In genomic region chr5:28176585-28176984, GRCm38 (mm10) we compare ENCODE assay signal across 27 mouse cellular contexts. TPM values are rescaled to one million over a fixed set of nuclear protein-coding genes. Genes with fewer than 3 reads are reported as not detected.
DNase-seq lines count a peak whose midpoint lies in the region; ATAC-seq lines count a peak whose summit lies in the region.
"Had no signal": no experiment of that assay in that cellular context is flagged by ENCODE, and none has a peak within 500 bp of the region (broad histone marks: within the 10 kb centered on the region; RNA-seq: fewer than 3 reads in every experiment).

No protein-coding gene starts in this region.

- H3K27me3 ChIP-seq in hindbrain, embryonic 10.5 days (ENCODE audit: insufficient read depth, poor library complexity, severe bottlenecking): peaks cover 100% of the 10 kb centered on the region
- H3K27me3 ChIP-seq in hindbrain, embryonic 11.5 days (ENCODE audit: control insufficient read depth, insufficient read depth, low read length): peaks cover 84% of the 10 kb centered on the region
- peaks cover 94% of the 10 kb centered on the region for H3K27me3 ChIP-seq in midbrain, embryonic 13.5 days
- peaks cover 78% of the 10 kb centered on the region for H3K27me3 ChIP-seq in intestine, embryonic 15.5 days (replicated peaks)
- H3K27me3 ChIP-seq: CH12.LX had no signal

- no peaks in the 10 kb centered on the region for H3K9me3 ChIP-seq in hindbrain, embryonic 10.5 days
- no peaks in the 10 kb centered on the region for H3K9me3 ChIP-seq in hindbrain, embryonic 11.5 days (ENCODE audit: control insufficient read depth, low read length)
- no peaks in the 10 kb centered on the region for H3K9me3 ChIP-seq in midbrain, embryonic 13.5 days
- no peaks in the 10 kb centered on the region for H3K9me3 ChIP-seq in intestine, embryonic 15.5 days
- H3K9me3 ChIP-seq: forebrain, embryonic 15.5 days; limb, embryonic 15.5 days; megakaryocyte, embryonic 14.5 days; neural tube, embryonic 15.5 days had no signal

- H3K4me2 ChIP-seq in hindbrain, embryonic 11.5 days (replicated peaks; ENCODE audit: low read depth, low read length): no peak overlapping the region
- H3K4me2 ChIP-seq in midbrain, embryonic 13.5 days (replicated peaks): no peak overlapping the region
- no peak overlapping the region for H3K4me2 ChIP-seq in intestine, embryonic 15.5 days (replicated peaks)
- H3K4me2 ChIP-seq: forebrain, embryonic 15.5 days; heart, embryonic 11.5 days; limb, embryonic 15.5 days; lung, embryonic 14.5 days; neural tube, embryonic 15.5 days had no signal

- WGBS in hindbrain, embryonic 10.5 days: 2% methylated on average over 2 of the region's 2 CpGs
- WGBS in hindbrain, embryonic 11.5 days: 11% methylated on average over 2 of the region's 2 CpGs
- WGBS in midbrain, embryonic 13.5 days: 4% methylated on average over 2 of the region's 2 CpGs
- 5% methylated on average over 2 of the region's 2 CpGs for WGBS in intestine, embryonic 15.5 days

- no peak overlapping the region for H3K4me3 ChIP-seq in hindbrain, embryonic 10.5 days
- H3K4me3 ChIP-seq in hindbrain, embryonic 11.5 days (ENCODE audit: low read depth, low read length): no peak overlapping the region
- no peak overlapping the region for H3K4me3 ChIP-seq in midbrain, embryonic 13.5 days (replicated peaks)
- no peak overlapping the region for H3K4me3 ChIP-seq in intestine, embryonic 15.5 days (replicated peaks)
- H3K4me3 ChIP-seq: forebrain, embryonic 15.5 days; left cerebral cortex, adult 2 months; limb, embryonic 15.5 days; megakaryocyte, embryonic 14.5 days; neural tube, embryonic 15.5 days had no signal

- peak overlapping the region; percentile 93 for H3K27ac ChIP-seq in hindbrain, embryonic 10.5 days
- H3K27ac ChIP-seq in hindbrain, embryonic 11.5 days (ENCODE audit: low read depth, low read length): no peak overlapping the region
- peak overlapping the region; percentile 90 for H3K27ac ChIP-seq in midbrain, embryonic 13.5 days
- no peak overlapping the region for H3K27ac ChIP-seq in intestine, embryonic 15.5 days
- H3K27ac ChIP-seq: forebrain, embryonic 15.5 days; left cerebral cortex, adult 2 months; limb, embryonic 15.5 days; liver, embryonic 14.5 days; neural tube, embryonic 15.5 days had no signal

- no peak for ATAC-seq in hindbrain, embryonic 11.5 days (ENCODE audit: low FRiP score)
- peak; percentile 40 for ATAC-seq in midbrain, embryonic 13.5 days
- ATAC-seq in intestine, embryonic 15.5 days: no peak
- ATAC-seq: forebrain, embryonic 15.5 days had no signal

- no peak overlapping the region for H3K9ac ChIP-seq in hindbrain, embryonic 11.5 days (ENCODE audit: low read depth, low read length)
- H3K9ac ChIP-seq in midbrain, embryonic 13.5 days (replicated peaks): no peak overlapping the region
- no peak overlapping the region for H3K9ac ChIP-seq in intestine, embryonic 15.5 days
- H3K9ac ChIP-seq: forebrain, embryonic 15.5 days; limb, embryonic 15.5 days; liver, embryonic 14.5 days; lung, embryonic 14.5 days; neural tube, embryonic 15.5 days had no signal

- H3K36me3 ChIP-seq in hindbrain, embryonic 10.5 days: no peaks in the 10 kb centered on the region
- H3K36me3 ChIP-seq in hindbrain, embryonic 11.5 days (ENCODE audit: control insufficient read depth, insufficient read depth, low read length): no peaks in the 10 kb centered on the region
- no peaks in the 10 kb centered on the region for H3K36me3 ChIP-seq in midbrain, embryonic 13.5 days
- H3K36me3 ChIP-seq in intestine, embryonic 15.5 days: no peaks in the 10 kb centered on the region
- H3K36me3 ChIP-seq: forebrain, embryonic 15.5 days; limb, embryonic 15.5 days; neural tube, embryonic 15.5 days had no signal

- H3K4me1 ChIP-seq in hindbrain, embryonic 10.5 days (replicated peaks): peaks cover 61% of the 10 kb centered on the region
- H3K4me1 ChIP-seq in hindbrain, embryonic 11.5 days (replicated peaks; ENCODE audit: control insufficient read depth, insufficient read depth, low read length): no peaks in the 10 kb centered on the region
- H3K4me1 ChIP-seq in midbrain, embryonic 13.5 days (replicated peaks): peaks cover 72% of the 10 kb centered on the region
- H3K4me1 ChIP-seq in intestine, embryonic 15.5 days (replicated peaks): 0 out of 2 replicates have a peak, but pooled peaks cover 3% of the 10 kb centered on the region
- H3K4me1 ChIP-seq: forebrain, embryonic 15.5 days had no signal

- DNase-seq in hindbrain, embryonic 10.5 days (ENCODE audit: low spot score): peak; percentile 30
- no peak for DNase-seq in hindbrain, embryonic 11.5 days (ENCODE audit: low spot score)
- DNase-seq in A20 (ENCODE audit: low read depth, low spot score): peak; percentile 50
- peak; percentile 85 for DNase-seq in R1 (ENCODE audit: low read depth, low spot score)
- DNase-seq in right cerebral cortex, adult 2 months (ENCODE audit: low spot score in 2 of 2): no peak
- DNase-seq: adrenal gland, postnatal 25 days; B cell, adult 2 months; cerebellum, adult 9-10 months; kidney, adult 2 months; kidney, postnatal 10 days; lung, embryonic 14.5 days; lung, postnatal 36 days; right cerebral cortex, postnatal 25 days; spleen, adult 18-20 months had no signal

RNA-seq across cellular contexts. Expression of gene En2, which starts 11.1 kb away (rescaled TPM):
- 0.50 and 0.88 TPM in 2 replicates for polyA plus RNA-seq in hindbrain, embryonic 10.5 days (2016; fragmentation: Nextera tagmentation; extraction: Ambion mirVana)
- polyA plus RNA-seq in hindbrain, embryonic 11.5 days (2014; fragmentation: Nextera tagmentation; extraction: Ambion mirVana): 1.1 and 1.2 TPM in 2 replicates
- polyA plus RNA-seq in midbrain, embryonic 13.5 days (2015; fragmentation: Nextera tagmentation; extraction: Ambion mirVana): 1.9 and 2.2 TPM in 2 replicates
- polyA plus RNA-seq in intestine, embryonic 15.5 days (2015; fragmentation: Nextera tagmentation; extraction: Ambion mirVana): not detected in 2 replicates
- polyA plus RNA-seq: embryonic facial prominence, embryonic 14.5 days; forebrain, embryonic 15.5 days; heart, embryonic 11.5 days; heart, postnatal 0 days; limb, embryonic 15.5 days; liver, embryonic 14.5 days; lung, embryonic 14.5 days; neural tube, embryonic 15.5 days; urinary bladder, adult 2 months had no signal

Comparison
In these comparisons a context has a peak if more than half of its experiments do, and no peak if none do; other contexts are left out.
1. DNase-seq: peak in hindbrain, embryonic 10.5 days (single experiment), A20 (single experiment) and R1 (single experiment); none in hindbrain, embryonic 11.5 days (single experiment) and right cerebral cortex, adult 2 months (0 of 2).
2. H3K27ac ChIP-seq: peak in hindbrain, embryonic 10.5 days (single experiment) and midbrain, embryonic 13.5 days (single experiment); none in hindbrain, embryonic 11.5 days (single experiment) and intestine, embryonic 15.5 days (single experiment).